Mouse (Mus musculus) thymus, adult 2 months (tissue): ENCODE measurements around the gene Fbxl5.

Source experiments
- CTCF ChIP-seq: fragments of 200-500 bp; IDR thresholded peaks from 2 replicates; pipeline ENCODE4 v1.5.1; 2012; ENCODE audit warnings: mild to moderate bottlenecking, control low read depth, low read length, moderate library complexity, borderline replicate concordance; ENCODE audit not compliant: control insufficient read depth, poor library complexity, insufficient read depth; ENCODE audit errors: extremely low read depth
- POLR2A ChIP-seq: fragments of 200-500 bp; IDR thresholded peaks from 2 replicates; pipeline ENCODE4 v1.6.1; 2012; ENCODE audit warnings: mild to moderate bottlenecking, low read length, control low read depth, moderate library complexity; ENCODE audit not compliant: control insufficient read depth, poor library complexity, insufficient read depth; ENCODE audit errors: extremely low read depth

DNA sequence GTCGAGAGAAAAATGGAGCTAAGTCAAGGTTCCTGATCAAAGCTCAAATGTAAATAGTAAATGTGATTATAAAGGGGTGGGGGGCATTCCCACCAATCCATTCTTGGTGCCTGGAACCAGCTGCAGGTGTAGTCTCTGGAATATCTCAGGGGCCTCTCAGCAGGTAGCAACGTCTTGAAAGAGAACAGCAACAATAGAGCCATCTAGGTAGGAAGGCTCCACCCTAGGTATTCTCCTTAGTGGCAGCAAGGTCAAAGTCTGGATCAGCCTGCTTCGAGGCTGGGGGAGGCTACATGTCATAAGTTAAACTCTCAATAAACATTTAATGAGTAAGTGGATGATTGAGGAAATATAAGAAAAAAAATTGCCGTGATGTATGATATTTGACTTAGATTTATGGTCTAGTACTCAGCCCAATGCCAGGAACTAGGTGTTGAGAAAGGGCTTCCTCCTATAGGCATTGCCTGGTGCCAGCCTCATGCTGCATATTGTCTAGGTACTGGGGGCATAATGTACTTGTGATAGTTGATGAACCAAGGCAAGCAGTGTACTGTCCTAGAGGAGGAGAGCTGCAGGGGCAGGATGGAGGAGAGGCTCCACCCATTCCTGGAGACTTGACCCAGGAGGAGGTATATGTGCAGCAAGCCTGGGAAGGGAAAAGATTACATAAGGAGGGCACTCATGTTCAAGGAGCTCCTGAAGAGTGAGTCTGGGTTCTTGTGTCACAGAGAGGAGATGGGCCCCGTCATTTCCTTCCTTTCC is 39.4 kb upstream of the Fbxl5 start:
- TF ChIP-seq POLR2A (no peak), CTCF (no peak)
